Mouse (Mus musculus) CH12.LX (cell line): Measurements from ENCODE around the gene 5830473C10Rik.

Source experiments
- CHD2 ChIP-seq: IDR thresholded peaks from 2 replicates; pipeline ENCODE4 v1.6.1; 2011; ENCODE audit warnings: low read length, improper control_type of control experiment
- CTCF ChIP-seq, 2 experiments: IDR thresholded peaks in 1 of 2; conservative IDR thresholded peaks in 1 of 2; 2 replicates each; pipeline ENCODE4 v1.5.1; 2011 to 2012; ENCODE audit warnings: low read depth in 2 of 2, low read length in 2 of 2, improper control_type of control experiment in 1 of 2, inconsistent platforms in 1 of 2, mild to moderate bottlenecking in 1 of 2, moderate library complexity in 1 of 2
- HCFC1 ChIP-seq: IDR thresholded peaks from 2 replicates; pipeline ENCODE4 v1.6.1; 2012; ENCODE audit warnings: low read depth, mild to moderate bottlenecking, inconsistent platforms, low read length, improper control_type of control experiment
- MAFK ChIP-seq: IDR thresholded peaks from 2 replicates; pipeline ENCODE4 v1.6.1; 2011; ENCODE audit warnings: low read length, improper control_type of control experiment; ENCODE audit not compliant: insufficient replicate concordance
- NRF1 ChIP-seq: IDR thresholded peaks from 2 replicates; pipeline ENCODE4 v1.6.1; 2014; ENCODE audit warnings: low read depth, mild to moderate bottlenecking, inconsistent platforms, low read length, improper control_type of control experiment, moderate library complexity
- SIN3A ChIP-seq: IDR thresholded peaks from 2 replicates; pipeline ENCODE4 v1.6.1; 2012; ENCODE audit warnings: low read length, improper control_type of control experiment, inconsistent platforms

- no peak for TF ChIP-seq CTCF (conservative IDR thresholded peaks at IDR 0.05 in 1 of 2, IDR thresholded peaks at IDR 0.05 in 1 of 2; ENCODE audit: low read depth in 2 of 2, low read length in 2 of 2)
- no peak for TF ChIP-seq CHD2
- no peak for TF ChIP-seq SIN3A
- no peak for TF ChIP-seq MAFK
- no peak for TF ChIP-seq NRF1
- TF ChIP-seq HCFC1: no peak
These were observed 42.6 kb downstream of the 5830473C10Rik start for GRCm38 (mm10) chr5:90603407-90603923.
